Mouse (Mus musculus) left cerebral cortex, adult 9 months (tissue): Measurements from ENCODE around the gene Pa2g4.
"Not testable (repeated sequence)": the region's sequence is repeated elsewhere in the genome, so short reads cannot be mapped to it uniquely, and the experiment has no call there.

Experiments
- DNase-seq, 2 experiments: peaks; one replicate each; pipeline ENCODE4 v3.0.0; 2022; ENCODE audit warnings: low spot score in 2 of 2

Pa2g4 gene

GRCm38 (mm10) chr10:128579298-128579697 is 13.5 kb upstream of the Pa2g4 start:
- no peak for DNase-seq

DNA sequence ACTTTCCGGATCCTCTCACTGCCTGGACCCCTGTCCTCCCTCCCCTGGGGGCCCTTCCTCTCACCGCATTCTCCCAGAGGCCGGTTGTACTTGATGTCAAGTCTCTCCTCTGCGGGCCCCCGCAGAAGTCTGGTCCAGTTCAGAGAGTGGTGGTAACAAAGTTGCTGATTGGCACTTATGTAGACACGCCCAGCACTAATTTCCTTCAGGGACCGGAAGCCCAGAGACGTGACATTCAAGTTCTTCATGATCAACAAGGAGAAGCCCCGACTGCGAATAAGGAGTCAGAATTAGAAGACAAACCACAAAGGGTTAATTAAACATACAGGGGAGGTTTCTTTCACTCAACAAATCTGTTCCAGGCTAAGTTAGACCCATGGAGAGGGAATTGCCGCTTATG is 12.5 kb upstream of the Pa2g4 start:
- DNase-seq, result no peak

- DNase-seq, result no peak
Measured at GRCm38 (mm10) chr10:128575063-128575462, 9.3 kb upstream of the Pa2g4 start.

GRCm38 (mm10) chr10:128565206-128565787 is 490 bp downstream of the Pa2g4 start:
- peak in 1 of 2 experiments; percentile 40 for DNase-seq

- no peak for DNase-seq
Measured at GRCm38 (mm10) chr10:128563544-128563943, 2.2 kb downstream of the Pa2g4 start.

- DNase-seq, result no peak
Measured at GRCm38 (mm10) chr10:128556963-128557362, 8.8 kb downstream of the Pa2g4 start.

DNA sequence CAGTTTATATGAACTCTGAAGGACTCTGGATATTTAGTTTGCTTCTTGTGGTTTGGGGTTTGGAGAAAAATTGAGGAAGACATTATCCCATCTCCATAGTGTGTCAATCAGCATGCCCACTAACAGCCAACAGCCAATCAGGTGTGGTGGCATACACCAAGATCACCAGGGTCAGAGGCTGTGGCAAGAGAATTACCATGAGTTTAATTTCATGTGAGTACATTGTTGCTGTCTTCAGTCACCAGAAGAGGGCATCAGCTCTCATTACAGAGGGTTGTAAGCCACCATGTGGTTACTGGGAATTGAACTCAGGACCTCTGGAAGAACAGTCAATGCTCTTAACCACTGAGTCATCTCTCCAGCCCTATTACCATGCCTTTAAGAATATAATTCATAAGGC is 9.5 kb downstream of the Pa2g4 start:
- DNase-seq, result no peak

GRCm38 (mm10) chr10:128555567-128555966 is 10.2 kb downstream of the Pa2g4 start:
- DNase-seq, result not testable (repeated sequence)

DNA sequence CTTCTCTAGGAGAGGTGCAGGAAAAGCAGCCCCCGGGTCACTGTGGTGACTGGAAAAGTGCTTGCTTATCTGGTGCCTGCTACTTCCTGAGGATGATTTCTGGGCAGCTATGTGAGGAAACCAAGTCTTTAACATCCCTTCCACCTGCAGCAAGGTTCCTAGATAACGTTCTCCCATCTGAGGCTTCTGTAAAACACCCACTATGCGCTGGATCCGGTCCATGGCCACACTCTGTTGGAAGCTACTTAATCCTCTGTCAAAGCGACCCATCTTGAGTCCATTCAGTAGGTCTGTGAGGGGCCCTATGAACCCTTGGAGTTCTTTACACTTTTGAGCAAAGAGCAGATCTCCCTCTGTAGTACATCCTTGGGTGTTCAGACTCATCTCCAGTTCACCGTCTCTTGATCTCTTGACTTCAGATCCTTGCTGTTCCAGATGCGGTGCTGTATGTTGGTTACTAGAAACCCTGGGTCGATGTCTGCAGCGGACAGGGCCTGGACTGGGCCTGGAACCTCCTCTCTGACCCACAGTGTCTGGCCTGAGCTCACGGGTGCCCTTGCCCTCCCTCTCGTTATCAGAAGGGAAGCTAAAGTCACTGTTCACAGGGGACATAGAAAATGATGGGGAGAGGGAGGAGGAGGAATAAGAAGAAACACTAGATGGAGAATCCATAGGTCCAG is 15.5 kb downstream of the Pa2g4 start:
- DNase-seq, result not testable (repeated sequence)

DNA sequence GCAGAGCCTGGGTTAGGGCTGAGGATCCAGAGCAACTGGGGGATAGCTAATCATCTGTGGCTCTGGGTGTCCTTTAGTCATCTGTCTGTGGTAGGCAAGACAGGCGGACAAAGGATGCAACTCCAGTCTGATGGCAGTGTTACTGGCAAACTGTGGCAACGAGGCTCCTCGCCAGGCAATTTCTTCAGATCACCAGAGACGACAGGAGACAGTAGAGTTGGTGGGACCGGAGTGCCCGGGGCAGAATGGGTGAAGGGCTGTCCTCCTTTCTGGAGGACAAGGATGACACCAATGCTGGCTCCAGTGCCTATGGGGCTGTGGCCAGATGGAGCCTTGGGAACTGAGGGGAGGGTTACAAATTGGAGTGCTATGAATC is 16.1 kb downstream of the Pa2g4 start:
- DNase-seq, result peak in 1 of 2 experiments; percentile 32

DNA sequence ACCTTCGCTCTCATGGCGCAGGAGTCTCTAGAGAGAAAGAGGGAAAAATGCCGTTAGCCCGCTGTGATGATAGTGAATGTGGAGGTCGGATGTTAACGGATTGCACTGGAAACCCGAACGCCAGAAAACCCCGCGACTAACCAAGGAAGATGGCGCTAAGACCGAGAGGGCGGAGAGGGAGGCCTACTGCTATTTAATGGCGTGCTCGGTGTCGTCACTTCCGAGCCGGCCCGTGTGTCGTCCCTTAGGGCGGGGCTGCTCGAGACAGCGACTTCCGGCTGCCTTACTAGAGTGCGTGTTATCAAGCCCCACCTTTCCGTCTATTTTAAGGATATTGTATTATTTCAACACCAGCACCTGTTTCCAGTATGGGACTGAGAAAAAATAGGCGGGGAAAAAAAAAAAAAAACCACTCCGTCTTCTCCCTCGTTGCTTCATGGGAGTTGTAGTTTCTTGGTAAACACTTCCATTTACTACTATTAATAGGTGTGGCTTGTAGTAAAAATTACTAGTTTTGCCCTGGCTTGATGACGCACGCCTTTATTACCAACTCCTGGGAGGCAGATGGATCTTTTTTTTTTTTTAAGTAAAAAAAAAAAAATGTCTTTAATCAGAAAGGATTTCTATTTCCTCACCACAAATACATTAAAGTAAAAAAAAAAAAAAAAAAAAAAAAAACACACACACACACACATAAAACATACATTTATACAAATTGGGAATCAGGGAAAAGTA is 16.7 kb downstream of the Pa2g4 start, which contains the start of gene Rpl41:
Rpl41 (minus strand) TSS at position 359 of the 735 bp plus-strand sequence.
- DNase-seq, result peak; percentile 91 to 92

GRCm38 (mm10) chr10:128548051-128548791 is 17.6 kb downstream of the Pa2g4 start:
- DNase-seq, result not testable (repeated sequence)

DNA sequence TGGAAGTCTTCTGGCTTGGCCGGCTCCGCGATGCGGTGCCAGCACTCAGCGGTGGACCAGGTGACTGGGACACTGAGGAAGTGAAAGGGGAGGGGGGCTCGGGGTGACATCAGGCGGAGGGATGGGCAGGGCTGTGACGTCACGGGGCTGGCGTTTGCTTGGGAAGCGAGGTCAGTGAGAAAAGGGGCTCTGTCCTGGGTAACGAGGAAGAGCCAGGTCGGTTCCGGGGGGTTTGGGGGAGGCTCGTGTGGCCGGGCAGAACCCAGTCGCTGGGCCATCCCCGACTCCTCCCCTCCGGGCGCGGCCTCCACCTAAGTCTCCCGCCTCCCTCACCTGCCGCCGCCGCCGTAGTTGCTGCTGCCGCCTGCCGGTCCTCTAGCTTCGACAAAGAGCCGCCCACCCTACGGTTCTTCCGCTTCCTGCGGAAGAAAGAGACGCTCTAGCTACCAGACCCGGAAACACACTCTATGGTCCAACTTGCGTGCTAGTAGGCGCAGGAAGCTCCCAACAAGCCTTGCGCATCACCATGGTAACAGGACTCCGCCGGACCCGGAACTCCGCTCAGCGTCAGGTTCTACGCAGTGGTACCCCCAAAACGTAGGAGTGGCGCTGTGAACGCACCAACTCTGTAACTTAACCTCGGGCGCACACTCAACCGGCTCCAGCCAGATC is 18.3 kb downstream of the Pa2g4 start, which contains the start of gene Zc3h10:
Zc3h10 (minus strand) TSS at position 414 of the 672 bp plus-strand sequence.
- peak; percentile 96 to 97 for DNase-seq

DNA sequence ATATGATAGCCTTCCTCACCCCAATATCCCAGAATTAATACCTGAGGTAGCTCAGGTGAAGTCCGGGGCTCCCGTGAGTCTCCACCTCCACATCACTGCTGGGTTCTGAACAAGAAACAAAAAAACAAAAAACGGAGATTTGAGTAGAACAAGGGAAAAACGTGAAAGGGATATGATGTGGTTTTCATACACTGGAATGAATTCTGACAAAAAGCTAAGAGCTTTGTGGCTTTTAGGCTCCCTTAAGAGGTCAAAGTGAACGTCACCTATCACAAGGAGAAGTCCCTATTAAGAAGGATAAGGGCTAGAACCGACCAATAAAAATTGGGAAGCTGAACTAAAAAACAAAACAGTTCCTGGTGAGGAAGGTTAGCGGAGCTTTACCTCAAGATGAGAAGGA is 19.0 kb downstream of the Pa2g4 start:
- no peak for DNase-seq

DNA sequence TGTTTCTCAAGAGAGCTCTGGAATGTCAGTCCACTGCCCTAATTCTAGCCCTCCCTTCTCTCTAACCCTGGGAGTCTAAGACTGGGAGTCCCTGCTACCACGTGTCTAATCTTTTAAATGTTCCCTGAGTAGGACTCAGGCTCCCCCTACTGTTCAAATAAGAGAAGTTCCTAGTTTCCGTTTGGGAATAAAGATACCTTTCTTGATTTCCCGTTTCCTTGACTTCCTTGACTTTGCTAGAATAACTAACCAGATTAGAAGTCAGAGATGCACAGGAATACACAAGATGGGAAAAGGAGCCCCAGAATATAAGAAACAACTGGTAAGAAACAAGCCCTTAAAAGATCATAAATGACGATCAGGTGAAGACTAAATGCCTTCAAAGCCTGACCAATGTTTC is 19.4 kb downstream of the Pa2g4 start:
- DNase-seq, result no peak

DNA sequence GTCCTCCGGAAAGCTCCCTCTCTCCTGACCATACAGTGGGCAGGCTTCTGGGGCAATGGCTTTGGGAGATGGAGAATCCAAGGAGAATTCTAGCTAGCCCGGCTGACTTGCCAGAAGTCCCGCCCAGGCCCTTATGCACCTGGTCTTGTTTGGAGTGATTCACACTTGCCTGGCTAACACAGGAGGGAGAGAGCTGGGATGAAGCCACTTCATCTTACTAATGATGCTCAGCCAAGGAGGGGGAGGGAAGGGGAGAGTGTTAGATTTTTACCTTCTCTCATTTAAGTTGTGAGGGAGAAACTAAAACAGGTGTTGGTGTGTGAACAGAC is 20.3 kb downstream of the Pa2g4 start:
- DNase-seq, result no peak

- no peak for DNase-seq
Measured at GRCm38 (mm10) chr10:128544674-128545569, 20.9 kb downstream of the Pa2g4 start.

DNA sequence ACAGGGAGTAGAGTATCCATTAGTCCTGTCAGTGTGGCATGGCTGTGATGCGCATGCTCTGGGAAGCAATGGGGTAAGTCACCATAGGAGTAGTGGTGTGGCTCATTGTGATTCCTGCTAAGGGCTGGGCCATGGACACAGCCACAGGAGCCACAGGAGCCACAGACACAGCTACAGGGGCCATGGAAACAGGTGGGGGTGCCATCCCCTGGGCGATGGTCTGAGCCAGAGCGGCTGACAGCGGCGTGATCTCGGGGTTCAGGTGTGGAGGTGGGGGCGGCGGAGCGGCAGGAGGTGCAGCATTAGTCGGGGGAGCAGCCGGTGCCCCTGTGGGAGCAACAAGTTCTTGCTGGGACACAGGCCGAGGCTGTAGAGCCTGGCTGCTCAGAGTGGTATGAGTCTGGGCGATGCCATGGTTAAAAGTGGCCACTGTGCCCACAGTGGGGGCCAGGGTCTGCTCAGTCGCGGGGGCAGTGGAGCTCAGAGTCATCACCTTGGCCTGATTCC is 21.6 kb downstream of the Pa2g4 start:
- DNase-seq, result no peak

DNA sequence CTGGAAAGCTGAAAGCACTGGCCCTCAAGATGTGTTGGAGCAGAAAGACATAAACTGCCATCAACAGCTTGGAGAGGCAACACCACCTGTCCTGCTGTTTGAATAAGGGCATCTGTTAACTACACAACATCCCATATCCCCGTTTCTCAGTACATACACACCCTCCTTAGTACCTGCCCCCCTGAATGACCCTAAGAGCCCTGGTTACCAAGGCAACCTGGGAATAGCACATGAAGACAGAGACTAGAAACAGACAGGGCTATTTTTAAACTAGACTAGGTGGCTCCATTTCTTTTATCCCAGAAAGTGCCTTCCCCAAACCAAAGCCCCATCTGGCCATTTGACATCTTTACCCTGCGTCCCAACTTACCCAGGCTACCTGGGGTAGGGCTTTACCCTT is 22.7 kb downstream of the Pa2g4 start:
- no peak for DNase-seq

DNA sequence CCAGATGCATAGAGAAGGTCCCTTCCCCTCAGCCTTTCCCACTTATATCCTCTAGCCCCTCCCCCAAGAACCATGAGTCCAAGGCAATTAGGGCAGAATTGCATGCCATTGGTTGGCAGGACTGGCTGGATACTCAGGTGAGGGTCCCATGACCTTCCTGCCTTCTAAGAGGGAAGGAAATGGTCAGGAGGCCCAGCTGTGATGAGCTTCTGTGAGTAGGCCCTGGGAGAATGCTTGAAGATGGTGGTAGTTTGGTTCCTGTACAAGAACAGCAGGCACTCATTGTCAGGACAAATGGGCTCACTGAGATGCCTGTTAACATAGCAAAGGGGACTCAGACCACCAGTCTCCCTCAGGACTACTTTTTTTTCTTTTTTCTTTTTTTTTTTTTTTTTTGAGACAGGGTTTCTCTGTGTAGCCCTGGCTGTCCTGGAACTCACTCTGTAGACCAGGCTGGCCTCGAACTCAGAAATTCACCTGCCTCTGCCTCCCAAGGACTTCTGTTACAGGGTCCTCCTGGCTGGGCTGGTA is 27.4 kb downstream of the Pa2g4 start:
- DNase-seq, result no peak
